21 mouse cellular contexts compared by ENCODE assay signal in genomic region chr19:44929251-44929650, GRCm38 (mm10). TPM values are rescaled to one million over a fixed set of nuclear protein-coding genes. Genes with fewer than 3 reads are reported as not detected.
DNase-seq lines count a peak whose midpoint lies in the region; ATAC-seq lines count a peak whose summit lies in the region.
"Had no signal": no experiment of that assay in that cellular context is flagged by ENCODE, and none has a peak within 500 bp of the region (broad histone marks: within the 10 kb centered on the region; RNA-seq: fewer than 3 reads in every experiment).

No protein-coding gene starts in this region.

- DNase-seq in heart, postnatal 4 days: no peak
- DNase-seq in embryonic facial prominence, embryonic 10.5 days (ENCODE audit: low spot score): peak; percentile 5
- DNase-seq in limb, embryonic 10.5 days (ENCODE audit: low spot score): no peak
- no peak for DNase-seq in layer of hippocampus, adult 9-10 months (ENCODE audit: low spot score)
- DNase-seq in gastrocnemius, postnatal 14 days: no peak
- DNase-seq: adrenal gland, postnatal 10 days; B cell, adult 2 months; gastrocnemius, postnatal 10 days; kidney, adult 8-10 months; thymus, postnatal 36 days had no signal

- peaks cover 60% of the 10 kb centered on the region for H3K4me1 ChIP-seq in heart, embryonic 12.5 days (replicated peaks)
- peaks cover 47% of the 10 kb centered on the region for H3K4me1 ChIP-seq in kidney, embryonic 15.5 days
- peaks cover 17% of the 10 kb centered on the region for H3K4me1 ChIP-seq in kidney, embryonic 14.5 days (ENCODE audit: control insufficient read depth, insufficient read depth, low read length)
- peaks cover 54% of the 10 kb centered on the region for H3K4me1 ChIP-seq in embryonic facial prominence, embryonic 10.5 days
- H3K4me1 ChIP-seq in limb, embryonic 10.5 days: peaks cover 67% of the 10 kb centered on the region

- H3K4me2 ChIP-seq in heart, embryonic 12.5 days: no peak overlapping the region
- peak overlapping the region; percentile 70; the same call in 1 of the 2 replicates for H3K4me2 ChIP-seq in kidney, embryonic 15.5 days
- no peak overlapping the region for H3K4me2 ChIP-seq in kidney, embryonic 14.5 days (replicated peaks; ENCODE audit: low read depth, low read length)
- H3K4me2 ChIP-seq: forebrain, embryonic 13.5 days; limb, embryonic 15.5 days had no signal

- no peak overlapping the region for H3K4me3 ChIP-seq in heart, embryonic 12.5 days
- H3K4me3 ChIP-seq in kidney, embryonic 15.5 days (replicated peaks): no peak overlapping the region
- no peak overlapping the region for H3K4me3 ChIP-seq in kidney, embryonic 14.5 days (ENCODE audit: low read length)
- no peak overlapping the region for H3K4me3 ChIP-seq in embryonic facial prominence, embryonic 10.5 days
- H3K4me3 ChIP-seq in limb, embryonic 10.5 days: no peak overlapping the region
- H3K4me3 ChIP-seq: erythroblast, embryonic 14.5 days; forebrain, embryonic 13.5 days; limb, embryonic 15.5 days; liver, embryonic 15.5 days; midbrain, embryonic 12.5 days; neural tube, embryonic 12.5 days had no signal

- intact Hi-C loops in gastrocnemius, postnatal 14 days (cut with DNase I; ENCODE audit: low total_unique reads): no loop called here

- no peak overlapping the region for H3K9ac ChIP-seq in heart, embryonic 12.5 days
- H3K9ac ChIP-seq in kidney, embryonic 15.5 days: no peak overlapping the region
- H3K9ac ChIP-seq in kidney, embryonic 14.5 days (ENCODE audit: low read depth, low read length): no peak overlapping the region
- H3K9ac ChIP-seq: forebrain, embryonic 13.5 days; limb, embryonic 15.5 days; liver, embryonic 15.5 days; midbrain, embryonic 12.5 days; neural tube, embryonic 12.5 days had no signal

- H3K9me3 ChIP-seq in heart, embryonic 12.5 days (replicated peaks): no peaks in the 10 kb centered on the region
- no peaks in the 10 kb centered on the region for H3K9me3 ChIP-seq in kidney, embryonic 15.5 days (replicated peaks)
- no peaks in the 10 kb centered on the region for H3K9me3 ChIP-seq in kidney, embryonic 14.5 days (ENCODE audit: control insufficient read depth, low read length)
- no peaks in the 10 kb centered on the region for H3K9me3 ChIP-seq in embryonic facial prominence, embryonic 10.5 days
- H3K9me3 ChIP-seq in limb, embryonic 10.5 days (replicated peaks): no peaks in the 10 kb centered on the region
- H3K9me3 ChIP-seq: forebrain, embryonic 13.5 days; limb, embryonic 15.5 days; liver, embryonic 15.5 days; midbrain, embryonic 12.5 days; neural tube, embryonic 12.5 days had no signal

- peak overlapping the region; percentile 67; the same call in 1 of the 2 replicates for H3K27ac ChIP-seq in heart, embryonic 12.5 days (ENCODE audit: poor library complexity, severe bottlenecking)
- H3K27ac ChIP-seq in kidney, embryonic 15.5 days: peak overlapping the region; percentile 85
- no peak overlapping the region; the same call in 1 of the 2 replicates for H3K27ac ChIP-seq in kidney, embryonic 14.5 days (ENCODE audit: low read depth, low read length)
- H3K27ac ChIP-seq in embryonic facial prominence, embryonic 10.5 days (replicated peaks): peak overlapping the region; percentile 51; the same call in 1 of the 2 replicates
- peak overlapping the region; percentile 19; the same call in 1 of the 2 replicates for H3K27ac ChIP-seq in limb, embryonic 10.5 days
- H3K27ac ChIP-seq: forebrain, embryonic 13.5 days; limb, embryonic 15.5 days; liver, embryonic 15.5 days; midbrain, embryonic 12.5 days; neural tube, embryonic 12.5 days had no signal

- peaks cover 1% of the 10 kb centered on the region for H3K36me3 ChIP-seq in heart, embryonic 12.5 days
- H3K36me3 ChIP-seq in kidney, embryonic 15.5 days: peaks cover 6% of the 10 kb centered on the region; the same call in 1 of the 2 replicates
- H3K36me3 ChIP-seq in kidney, embryonic 14.5 days (ENCODE audit: control insufficient read depth, insufficient read depth, low read length): 0 out of 2 replicates have a peak, but pooled peaks cover 4% of the 10 kb centered on the region
- H3K36me3 ChIP-seq in embryonic facial prominence, embryonic 10.5 days (replicated peaks): peaks cover 17% of the 10 kb centered on the region
- peaks cover 13% of the 10 kb centered on the region for H3K36me3 ChIP-seq in limb, embryonic 10.5 days
- H3K36me3 ChIP-seq: limb, embryonic 15.5 days; neural tube, embryonic 12.5 days had no signal

- H3K27me3 ChIP-seq in heart, embryonic 12.5 days (replicated peaks): no peaks in the 10 kb centered on the region
- no peaks in the 10 kb centered on the region for H3K27me3 ChIP-seq in kidney, embryonic 15.5 days
- H3K27me3 ChIP-seq in kidney, embryonic 14.5 days (ENCODE audit: control insufficient read depth, insufficient read depth, low read length): no peaks in the 10 kb centered on the region
- H3K27me3 ChIP-seq in embryonic facial prominence, embryonic 10.5 days (replicated peaks; ENCODE audit: low read depth, poor library complexity, severe bottlenecking): no peaks in the 10 kb centered on the region
- H3K27me3 ChIP-seq in limb, embryonic 10.5 days (ENCODE audit: low read depth, poor library complexity, severe bottlenecking): no peaks in the 10 kb centered on the region
- H3K27me3 ChIP-seq: limb, embryonic 15.5 days; neural tube, embryonic 12.5 days had no signal

- 44% methylated on average over 3 of the region's 3 CpGs for WGBS in heart, embryonic 12.5 days
- WGBS in kidney, embryonic 15.5 days: 13% methylated on average over 3 of the region's 3 CpGs
- 18% methylated on average over 3 of the region's 3 CpGs for whole genome bisulfite sequencing in kidney, embryonic 14.5 days
- WGBS in embryonic facial prominence, embryonic 10.5 days: 53% methylated on average over 3 of the region's 3 CpGs
- WGBS in limb, embryonic 10.5 days: 36% methylated on average over 3 of the region's 3 CpGs

- ATAC-seq in heart, embryonic 12.5 days (ENCODE audit: insufficient number of reproducible peaks, low FRiP score): no peak
- ATAC-seq in kidney, embryonic 15.5 days (replicated peaks; ENCODE audit: low FRiP score): no peak
- ATAC-seq in kidney, embryonic 14.5 days (ENCODE audit: low FRiP score, low TSS enrichment): no peak
- ATAC-seq: forebrain, embryonic 13.5 days; hindbrain, embryonic 16.5 days; lung, postnatal 0 days had no signal

RNA-seq across cellular contexts. Expression of gene Slf2, which starts 1.7 kb away (rescaled TPM):
- polyA plus RNA-seq in heart, embryonic 12.5 days (2016; fragmentation: Nextera tagmentation; extraction: Ambion mirVana): 51.4 and 52.3 TPM in 2 replicates
- 10 to 100 TPM; 37.2 to 40.9 TPM for total RNA-seq in heart, postnatal 4 days (2021)
- 40.5 and 40.6 TPM in 2 replicates for polyA plus RNA-seq in kidney, embryonic 15.5 days (2015; fragmentation: Nextera tagmentation; extraction: Ambion mirVana)
- 35.6 and 60.0 TPM in 2 replicates for polyA plus RNA-seq in kidney, embryonic 14.5 days (2014; fragmentation: Nextera tagmentation; extraction: Ambion mirVana)
- polyA plus RNA-seq in embryonic facial prominence, embryonic 10.5 days (2016; fragmentation: Nextera tagmentation; extraction: Ambion mirVana): 56.3 and 57.8 TPM in 2 replicates
- polyA plus RNA-seq in limb, embryonic 10.5 days (2016; fragmentation: Nextera tagmentation; extraction: Ambion mirVana): 52.1 and 54.0 TPM in 2 replicates
- total RNA-seq in gastrocnemius, postnatal 14 days (2021): 10 to 100 TPM; 13.5 to 15.9 TPM

RNA-seq across cellular contexts. Expression of gene Sema4g, which starts 59.6 kb away (rescaled TPM):
- polyA plus RNA-seq in heart, embryonic 12.5 days (2016; fragmentation: Nextera tagmentation; extraction: Ambion mirVana): 0.91 and 1.0 TPM in 2 replicates
- 1 to 10 TPM; 1.2 to 2.0 TPM for total RNA-seq in heart, postnatal 4 days (2021)
- polyA plus RNA-seq in kidney, embryonic 15.5 days (2015; fragmentation: Nextera tagmentation; extraction: Ambion mirVana): 5.3 and 6.5 TPM in 2 replicates
- polyA plus RNA-seq in kidney, embryonic 14.5 days (2014; fragmentation: Nextera tagmentation; extraction: Ambion mirVana): 7.0 and 7.2 TPM in 2 replicates
- polyA plus RNA-seq in embryonic facial prominence, embryonic 10.5 days (2016; fragmentation: Nextera tagmentation; extraction: Ambion mirVana): 3.7 and 4.8 TPM in 2 replicates
- polyA plus RNA-seq in limb, embryonic 10.5 days (2016; fragmentation: Nextera tagmentation; extraction: Ambion mirVana): 3.4 and 5.4 TPM in 2 replicates
- 1 to 10 TPM in 1 of 2 experiments, under 1 TPM in 1; 0.73 to 1.3 TPM for total RNA-seq in gastrocnemius, postnatal 14 days (2021)
